Mouse (Mus musculus) brain, embryonic 14.5 days (tissue): ENCODE results near the gene Tbc1d1.

Experiments used
- CTCF ChIP-seq: fragments of 200-500 bp; IDR thresholded peaks from 2 replicates; pipeline ENCODE4 v1.5.1; 2012; ENCODE audit warnings: inconsistent platforms, mild to moderate bottlenecking, moderate library complexity, borderline replicate concordance; ENCODE audit not compliant: insufficient read depth, insufficient read length; ENCODE audit errors: extremely low read depth
- POLR2A ChIP-seq: fragments of 200-500 bp; IDR thresholded peaks from 2 replicates; pipeline ENCODE4 v1.6.1; 2012; ENCODE audit warnings: mild to moderate bottlenecking, inconsistent platforms, borderline replicate concordance; ENCODE audit not compliant: poor library complexity, insufficient read depth, insufficient read length, severe bottlenecking; ENCODE audit errors: extremely low read depth

DNA sequence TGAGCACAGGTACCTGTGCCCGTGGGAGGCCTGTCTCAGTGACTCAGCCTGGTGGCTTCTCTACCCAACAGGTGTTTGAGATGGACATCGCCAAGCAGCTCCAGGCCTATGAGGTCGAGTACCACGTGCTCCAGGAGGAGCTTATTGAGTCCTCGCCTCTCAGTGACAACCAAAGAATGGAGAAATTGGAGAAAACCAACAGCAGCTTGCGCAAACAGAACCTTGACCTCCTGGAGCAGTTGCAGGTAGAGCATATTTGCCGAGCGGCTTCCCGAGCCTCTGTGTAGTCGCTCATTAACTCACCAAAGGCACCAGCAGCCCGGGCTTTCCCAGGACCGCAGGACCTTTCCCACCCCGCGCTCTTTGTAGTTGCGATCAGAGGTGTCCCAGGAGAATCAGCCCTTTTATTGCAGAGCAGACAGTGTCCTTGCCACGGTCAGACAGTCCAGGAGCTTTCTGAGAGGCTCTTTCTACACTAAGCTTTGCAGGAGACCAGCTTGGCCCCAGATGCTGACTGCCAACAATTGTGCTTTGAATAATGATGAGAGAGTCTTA, 189.2 kb downstream of the Tbc1d1 start:
- TF ChIP-seq POLR2A (no peak), CTCF (no peak)
